In the genomic region with DNA sequence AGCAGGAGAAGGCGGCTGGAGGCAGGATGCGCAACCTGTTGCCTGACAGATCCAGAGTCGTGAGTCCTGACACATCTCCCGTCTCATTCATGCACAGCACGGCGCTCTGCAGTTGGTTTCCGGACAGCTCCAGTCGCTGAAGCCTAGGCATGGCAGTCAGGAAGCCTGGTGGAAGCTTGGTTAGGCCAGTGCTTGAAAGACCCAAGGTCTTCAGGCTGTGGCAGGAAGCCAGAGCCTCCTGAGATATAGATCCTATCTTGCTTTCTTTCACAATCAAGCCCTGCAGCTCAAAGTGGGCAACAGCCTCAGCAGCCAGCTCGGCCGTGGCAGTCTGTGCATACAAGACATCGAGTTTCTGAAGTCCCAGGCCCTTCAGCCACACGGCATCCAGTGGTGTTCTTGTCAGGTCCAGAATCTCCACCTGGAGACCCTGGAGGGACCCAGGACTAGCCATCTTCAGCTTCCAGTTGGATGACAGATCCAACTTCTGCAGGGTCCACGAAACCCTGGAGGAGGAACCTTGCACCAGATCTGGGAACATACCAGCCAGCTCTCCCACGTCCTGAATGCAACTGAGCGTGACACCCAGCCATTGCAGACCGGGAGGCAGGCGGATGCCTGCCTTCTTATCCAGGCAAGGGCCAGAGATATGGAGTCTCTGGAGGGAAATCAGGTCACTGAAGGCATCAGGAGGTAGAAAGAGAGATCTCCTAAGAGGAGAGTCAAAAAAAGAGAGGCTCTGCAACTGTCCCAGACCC, we compare ENCODE assay signal across 9 mouse cellular contexts. TPM values are rescaled to one million over a fixed set of nuclear protein-coding genes. Genes with fewer than 3 reads are reported as not detected.
DNase-seq lines count a peak whose midpoint lies in the region; ATAC-seq lines count a peak whose summit lies in the region.
"Had no signal": no experiment of that assay in that cellular context is flagged by ENCODE, and none has a peak within 500 bp of the region (broad histone marks: within the 10 kb centered on the region; RNA-seq: fewer than 3 reads in every experiment).

No protein-coding gene starts in this region.

- no peaks in the 10 kb centered on the region for H3K9me3 ChIP-seq in neural tube, embryonic 13.5 days
- H3K9me3 ChIP-seq in forebrain, embryonic 15.5 days, result no peaks in the 10 kb centered on the region

- 0 out of 2 replicates have a peak, but pooled peaks cover 6% of the 10 kb centered on the region for H3K4me1 ChIP-seq in neural tube, embryonic 13.5 days (replicated peaks)
- no peaks in the 10 kb centered on the region for H3K4me1 ChIP-seq in forebrain, embryonic 15.5 days

- H3K4me3 ChIP-seq in neural tube, embryonic 13.5 days, result no peak overlapping the region
- H3K4me3 ChIP-seq in forebrain, embryonic 15.5 days, result no peak overlapping the region

- H3K4me2 ChIP-seq in neural tube, embryonic 13.5 days, result no peak overlapping the region
- no peak overlapping the region for H3K4me2 ChIP-seq in forebrain, embryonic 15.5 days (replicated peaks)

- H3K9ac ChIP-seq in neural tube, embryonic 13.5 days, result peak overlapping the region; percentile 26; the same call in 1 of the 2 replicates
- no peak overlapping the region for H3K9ac ChIP-seq in forebrain, embryonic 15.5 days (replicated peaks)

- H3K27me3 ChIP-seq in neural tube, embryonic 13.5 days, result no peaks in the 10 kb centered on the region
- H3K27me3 ChIP-seq in forebrain, embryonic 15.5 days, result no peaks in the 10 kb centered on the region

- WGBS in neural tube, embryonic 13.5 days, result 80% methylated on average over 17 of the region's 17 CpGs
- WGBS in forebrain, embryonic 15.5 days, result 82% methylated on average over 17 of the region's 17 CpGs

- DNase-seq in adrenal gland, postnatal 10 days, result peak; percentile 42
- no peak for DNase-seq in adrenal gland, postnatal 25 days
- no peak for DNase-seq in neural tube, embryonic 10.5 days (ENCODE audit: extremely low spot score, low spot score)
- peak; percentile 30 to 63 for DNase-seq in kidney, postnatal 25 days
- peak; percentile 55 for DNase-seq in thymus, postnatal 14 days
- no peak for DNase-seq in spleen, adult 12 weeks (ENCODE audit: low spot score)
- DNase-seq: right cerebral cortex, postnatal 25 days had no signal

- no peak; the same call in 1 of the 2 replicates for ATAC-seq in neural tube, embryonic 13.5 days (ENCODE audit: low read depth)
- no peak for ATAC-seq in forebrain, embryonic 15.5 days (replicated peaks)

- no peaks in the 10 kb centered on the region for H3K36me3 ChIP-seq in neural tube, embryonic 13.5 days
- no peaks in the 10 kb centered on the region for H3K36me3 ChIP-seq in forebrain, embryonic 15.5 days

- H3K27ac ChIP-seq in neural tube, embryonic 13.5 days (replicated peaks), result no peak overlapping the region
- H3K27ac ChIP-seq in forebrain, embryonic 15.5 days (replicated peaks), result no peak overlapping the region

RNA-seq across cellular contexts. Expression of a gene that starts 0.9 kb away (rescaled TPM):
- under 1 TPM; 0.63 to 0.76 TPM for total RNA-seq in adrenal gland, postnatal 10 days (2021)
- total RNA-seq in adrenal gland, postnatal 25 days (2021), result 0.33 and 0.38 TPM in 2 replicates
- 1.7 and 2.0 TPM in 2 replicates for polyA plus RNA-seq in neural tube, embryonic 13.5 days (2015; fragmentation: Nextera tagmentation; extraction: Ambion mirVana)
- polyA plus RNA-seq in forebrain, embryonic 15.5 days (2015; fragmentation: Nextera tagmentation; extraction: Ambion mirVana), result 1.6 and 1.9 TPM in 2 replicates

RNA-seq across cellular contexts. Expression of a gene that starts 7.6 kb away (rescaled TPM):
- 1 to 10 TPM; 4.3 to 5.6 TPM for total RNA-seq in adrenal gland, postnatal 10 days (2021)
- 7.8 and 10.7 TPM in 2 replicates for total RNA-seq in adrenal gland, postnatal 25 days (2021)
- polyA plus RNA-seq in neural tube, embryonic 13.5 days (2015; fragmentation: Nextera tagmentation; extraction: Ambion mirVana), result 4.1 and 4.6 TPM in 2 replicates
- 5.4 and 5.5 TPM in 2 replicates for polyA plus RNA-seq in forebrain, embryonic 15.5 days (2015; fragmentation: Nextera tagmentation; extraction: Ambion mirVana)

RNA-seq across cellular contexts. Expression of a gene that starts 37.0 kb away (rescaled TPM):
- 10 to 100 TPM; 76.2 to 77.8 TPM for total RNA-seq in adrenal gland, postnatal 10 days (2021)
- 67.8 and 70.3 TPM in 2 replicates for total RNA-seq in adrenal gland, postnatal 25 days (2021)
- polyA plus RNA-seq in neural tube, embryonic 13.5 days (2015; fragmentation: Nextera tagmentation; extraction: Ambion mirVana), result 82.2 and 101 TPM in 2 replicates
- polyA plus RNA-seq in forebrain, embryonic 15.5 days (2015; fragmentation: Nextera tagmentation; extraction: Ambion mirVana), result 88.3 and 102 TPM in 2 replicates

Comparison
In these comparisons a context has a peak if more than half of its experiments do, and no peak if none do; other contexts are left out.
1. DNase-seq: peak in adrenal gland, postnatal 10 days (single experiment), kidney, postnatal 25 days (2 of 2) and thymus, postnatal 14 days (single experiment); none in adrenal gland, postnatal 25 days (single experiment), neural tube, embryonic 10.5 days (single experiment) and spleen, adult 12 weeks (single experiment).